Mouse (Mus musculus) liver (tissue): ENCODE data around the gene Tmem107.
A peak's percentile ranks its signal among the peaks of the same experiment; 100 is the strongest.

Experiments used
- DNase-seq: peaks from one replicate; pipeline ENCODE4 v3.0.0-alpha.2; 2020; ENCODE audit warnings: mixed read lengths

Tmem107 gene

GRCm38 (mm10) chr11:69070590-69071222 is at the start of gene Tmem107:
Gene Tmem107 (plus strand): TSS chr11:69070806.
- peak; percentile 96 for DNase-seq

GRCm38 (mm10) chr11:69026562-69026961 is 44.0 kb upstream of the Tmem107 start:
- DNase-seq = no peak

GRCm38 (mm10) chr11:69028805-69029204 is 41.8 kb upstream of the Tmem107 start:
- DNase-seq = no peak

- no peak for DNase-seq
These were observed 37.1 kb upstream of the Tmem107 start for GRCm38 (mm10) chr11:69033552-69033951.

GRCm38 (mm10) chr11:69034585-69034984 is 36.0 kb upstream of the Tmem107 start:
- DNase-seq = no peak

GRCm38 (mm10) chr11:69035411-69035810 is 35.2 kb upstream of the Tmem107 start:
- no peak for DNase-seq

- DNase-seq = peak; percentile 88
These were observed 34.8 kb upstream of the Tmem107 start for GRCm38 (mm10) chr11:69035849-69036248.

- peak; percentile 90 for DNase-seq
These were observed 33.9 kb upstream of the Tmem107 start for GRCm38 (mm10) chr11:69036486-69037230.

- peak; percentile 90 for DNase-seq
These were observed 33.2 kb upstream of the Tmem107 start for GRCm38 (mm10) chr11:69037231-69038061.

- DNase-seq = no peak
These were observed 32.4 kb upstream of the Tmem107 start for GRCm38 (mm10) chr11:69038173-69038572.

GRCm38 (mm10) chr11:69045531-69046394 is 24.8 kb upstream of the Tmem107 start, which contains the start of gene Aurkb:
Gene Aurkb (plus strand): TSS chr11:69045647.
- DNase-seq = peak; percentile 93

- DNase-seq = no peak
These were observed 24.2 kb upstream of the Tmem107 start for GRCm38 (mm10) chr11:69046395-69046774.

- no peak for DNase-seq
These were observed 23.0 kb upstream of the Tmem107 start for GRCm38 (mm10) chr11:69047592-69047991.

GRCm38 (mm10) chr11:69048151-69048550 is 22.5 kb upstream of the Tmem107 start:
- DNase-seq = no peak

- no peak for DNase-seq
These were observed 19.9 kb upstream of the Tmem107 start for GRCm38 (mm10) chr11:69050748-69051147.

- DNase-seq = no peak
These were observed 18.8 kb upstream of the Tmem107 start for GRCm38 (mm10) chr11:69051771-69052170.

GRCm38 (mm10) chr11:69052824-69053421 is 17.7 kb upstream of the Tmem107 start:
- DNase-seq = no peak

- DNase-seq = no peak
These were observed 16.8 kb upstream of the Tmem107 start for GRCm38 (mm10) chr11:69053848-69054247.

GRCm38 (mm10) chr11:69058265-69058664 is 12.3 kb upstream of the Tmem107 start:
- no peak for DNase-seq

- no peak for DNase-seq
These were observed 11.8 kb upstream of the Tmem107 start for GRCm38 (mm10) chr11:69058729-69059356.

GRCm38 (mm10) chr11:69059357-69059974 is 11.1 kb upstream of the Tmem107 start, which contains the start of gene Borcs6:
Gene Borcs6 (plus strand): TSS chr11:69059717.
- peak; percentile 97 for DNase-seq
